Mouse (Mus musculus): Measurements from ENCODE around the gene Stat6. TPM values are rescaled to one million over a fixed set of nuclear protein-coding genes. Genes with fewer than 3 reads are reported as not detected.

Stat6 gene
- polyA plus RNA-seq, 1 experiment from 2014 or later, result 7.5 TPM

Other genes starting within 250 kb of the Stat6 start
- 4.3 and 5.8 TPM in 2 replicates for gene Stac3, start 141.3 kb upstream of the Stat6 start, polyA plus RNA-seq (2016; fragmentation: Nextera tagmentation; extraction: Ambion mirVana)
- gene Ndufa4l2, start 128.0 kb upstream of the Stat6 start, polyA plus RNA-seq (2016; fragmentation: Nextera tagmentation; extraction: Ambion mirVana), result 7.3 and 7.6 TPM in 2 replicates
- 74.2 and 76.9 TPM in 2 replicates for gene Shmt2, start 120.5 kb upstream of the Stat6 start, polyA plus RNA-seq (2016; fragmentation: Nextera tagmentation; extraction: Ambion mirVana)
- 112 and 125 TPM in 2 replicates for gene Nxph4, start 108.4 kb upstream of the Stat6 start, polyA plus RNA-seq (2016; fragmentation: Nextera tagmentation; extraction: Ambion mirVana)
- gene Lrp1, start 21.8 kb upstream of the Stat6 start, polyA plus RNA-seq (2016; fragmentation: Nextera tagmentation; extraction: Ambion mirVana), result 85.7 and 96.0 TPM in 2 replicates
- 7.2 and 8.0 TPM in 2 replicates for gene Nemp1, start 23.9 kb downstream of the Stat6 start, polyA plus RNA-seq (2016; fragmentation: Nextera tagmentation; extraction: Ambion mirVana)
- gene Nab2, start 25.6 kb downstream of the Stat6 start, polyA plus RNA-seq (2016; fragmentation: Nextera tagmentation; extraction: Ambion mirVana), result 5.6 and 6.9 TPM in 2 replicates
- gene Myo1a, start 62.2 kb downstream of the Stat6 start, polyA plus RNA-seq (2016; fragmentation: Nextera tagmentation; extraction: Ambion mirVana), result 0.29 and 0.58 TPM in 2 replicates
- gene Tac2, start 81.5 kb downstream of the Stat6 start, polyA plus RNA-seq (2016; fragmentation: Nextera tagmentation; extraction: Ambion mirVana), result 0.91 TPM in 1 of 2 replicates, not detected in the other
- gene Zbtb39, start 96.6 kb downstream of the Stat6 start, polyA plus RNA-seq (2016; fragmentation: Nextera tagmentation; extraction: Ambion mirVana), result 4.9 and 5.5 TPM in 2 replicates
- gene Gpr182, start 108.7 kb downstream of the Stat6 start, polyA plus RNA-seq (2016; fragmentation: Nextera tagmentation; extraction: Ambion mirVana), result 0.28 and 0.41 TPM in 2 replicates
- gene Rdh1, start 116.7 kb downstream of the Stat6 start, polyA plus RNA-seq (2016; fragmentation: Nextera tagmentation; extraction: Ambion mirVana), result 0.05 and 0.09 TPM in 2 replicates
- not detected in 2 replicates for gene Rdh16f1, start 116.8 kb downstream of the Stat6 start, polyA plus RNA-seq (2016; fragmentation: Nextera tagmentation; extraction: Ambion mirVana)
- 0.09 and 0.10 TPM in 2 replicates for gene Rdh9, start 133.4 kb downstream of the Stat6 start, polyA plus RNA-seq (2016; fragmentation: Nextera tagmentation; extraction: Ambion mirVana)
- gene Rdh16, start 158.2 kb downstream of the Stat6 start, polyA plus RNA-seq (2016; fragmentation: Nextera tagmentation; extraction: Ambion mirVana), result not detected in 2 replicates
- gene Rdh19, start 206.9 kb downstream of the Stat6 start, polyA plus RNA-seq (2016; fragmentation: Nextera tagmentation; extraction: Ambion mirVana), result not detected in 2 replicates
- gene Rdh16f2, start 223.5 kb downstream of the Stat6 start, polyA plus RNA-seq (2016; fragmentation: Nextera tagmentation; extraction: Ambion mirVana), result not detected in 2 replicates
- gene Rdh7, start 245.8 kb downstream of the Stat6 start, polyA plus RNA-seq (2016; fragmentation: Nextera tagmentation; extraction: Ambion mirVana), result not detected in 2 replicates